Mouse (Mus musculus) megakaryocyte, embryonic 14.5 days (primary cell): ENCODE measurements around the gene Shb. TPM values are rescaled to one million over a fixed set of nuclear protein-coding genes. Genes with fewer than 3 reads are reported as not detected.

Experiments
- H3K27me3 ChIP-seq: replicated peaks from 2 replicates; pipeline ENCODE3; 2012; ENCODE audit warnings: inconsistent platforms
- H3K36me3 ChIP-seq: replicated peaks from 2 replicates; pipeline ENCODE3; 2012; ENCODE audit warnings: low read length, inconsistent platforms, mixed read lengths
- H3K4me1 ChIP-seq: 2 replicates; pipeline ENCODE4 v1.6.1; 2012; ENCODE audit warnings: inconsistent platforms
- H3K4me3 ChIP-seq: replicated peaks from 2 replicates; pipeline ENCODE3; 2012; ENCODE audit warnings: moderate library complexity, mild to moderate bottlenecking, inconsistent platforms
- H3K9me3 ChIP-seq: 2 replicates; pipeline ENCODE4 v1.6.1; 2012; ENCODE audit warnings: inconsistent platforms
- FLI1 ChIP-seq: IDR thresholded peaks from 2 replicates; pipeline ENCODE4 v1.6.1; 2012; ENCODE audit warnings: low read length, inconsistent platforms, mixed read lengths
- GATA1 ChIP-seq: IDR thresholded peaks from 3 replicates; pipeline ENCODE4 v1.6.1; 2012; ENCODE audit warnings: mixed read lengths, low read length, inconsistent platforms, borderline replicate concordance
- polyA plus RNA-seq: library from polyadenylated mRNA; stranded (reverse); fragments of >175 nt; gene quantifications from 2 replicates; pipeline ENCODE4 v1.2.3, GENCODE M21; 2012; ENCODE audit warnings: low replicate concordance; ENCODE audit not compliant: insufficient read depth

Gene Shb
- polyA plus RNA-seq, 1 experiment = 20.2 TPM

DNA sequence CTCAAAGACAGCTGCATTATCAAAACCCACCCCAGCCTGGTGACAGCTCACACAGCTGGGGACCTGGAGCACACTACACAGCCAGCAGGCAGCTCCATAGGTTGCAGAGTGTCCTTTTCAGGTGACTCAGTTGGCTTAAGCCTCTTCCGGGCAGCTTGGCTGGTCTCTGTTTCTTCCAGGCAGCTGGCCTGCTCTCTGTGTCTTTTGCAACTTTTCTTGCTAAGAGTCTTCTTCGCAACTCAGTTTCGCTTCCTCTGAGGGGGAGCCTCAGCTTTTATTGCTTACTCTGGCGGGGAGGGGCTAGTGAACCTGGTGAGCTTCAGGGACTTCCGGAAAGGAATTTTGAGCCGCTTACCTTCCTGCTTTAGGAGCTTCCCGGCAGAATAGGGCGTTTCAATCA, 13.6 kb upstream of the Shb start:
- Histone ChIP-seq H3K4me3 (no peak overlapping the region), H3K36me3 (no peaks in the 10 kb centered on the region), H3K4me1 (no peaks in the 10 kb centered on the region), H3K27me3 (peaks cover 5% of the 10 kb centered on the region), H3K9me3 (peaks cover 17% of the 10 kb centered on the region)
- no peak for TF ChIP-seq FLI1
- no peak for TF ChIP-seq GATA1

DNA sequence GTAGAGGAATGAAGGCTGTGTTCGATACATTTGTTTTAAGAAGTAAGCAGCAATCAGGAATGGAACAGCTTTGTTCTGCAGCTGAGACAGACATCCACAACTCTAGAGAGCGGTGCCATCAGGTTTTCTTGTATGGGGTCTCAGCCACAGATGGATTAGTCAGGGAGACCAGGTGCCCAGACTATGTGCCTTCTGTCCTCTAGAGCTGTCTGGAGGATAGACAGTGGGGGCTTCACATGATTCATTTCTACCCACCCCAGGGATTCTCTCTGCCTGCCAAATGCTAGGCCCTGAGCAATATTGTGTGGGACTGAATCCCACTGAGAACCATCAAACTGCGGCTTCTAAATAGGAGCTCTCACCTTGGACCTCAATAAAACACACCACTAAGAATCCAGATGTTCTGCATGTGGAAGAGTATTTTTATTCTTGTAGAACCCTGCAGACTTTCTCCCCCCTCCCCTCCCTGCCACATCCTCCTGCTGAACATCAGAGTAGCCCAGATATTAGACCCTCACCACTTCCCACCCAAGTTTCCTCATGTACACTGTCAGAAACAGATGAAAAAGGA, 11.3 kb upstream of the Shb start:
- no peaks in the 10 kb centered on the region for H3K4me1 ChIP-seq
- no peaks in the 10 kb centered on the region for H3K36me3 ChIP-seq
- H3K4me3 ChIP-seq = no peak overlapping the region
- TF ChIP-seq GATA1 (no peak), FLI1 (no peak)
- peaks cover 2% of the 10 kb centered on the region for H3K27me3 ChIP-seq
- peaks cover 21% of the 10 kb centered on the region for H3K9me3 ChIP-seq

DNA sequence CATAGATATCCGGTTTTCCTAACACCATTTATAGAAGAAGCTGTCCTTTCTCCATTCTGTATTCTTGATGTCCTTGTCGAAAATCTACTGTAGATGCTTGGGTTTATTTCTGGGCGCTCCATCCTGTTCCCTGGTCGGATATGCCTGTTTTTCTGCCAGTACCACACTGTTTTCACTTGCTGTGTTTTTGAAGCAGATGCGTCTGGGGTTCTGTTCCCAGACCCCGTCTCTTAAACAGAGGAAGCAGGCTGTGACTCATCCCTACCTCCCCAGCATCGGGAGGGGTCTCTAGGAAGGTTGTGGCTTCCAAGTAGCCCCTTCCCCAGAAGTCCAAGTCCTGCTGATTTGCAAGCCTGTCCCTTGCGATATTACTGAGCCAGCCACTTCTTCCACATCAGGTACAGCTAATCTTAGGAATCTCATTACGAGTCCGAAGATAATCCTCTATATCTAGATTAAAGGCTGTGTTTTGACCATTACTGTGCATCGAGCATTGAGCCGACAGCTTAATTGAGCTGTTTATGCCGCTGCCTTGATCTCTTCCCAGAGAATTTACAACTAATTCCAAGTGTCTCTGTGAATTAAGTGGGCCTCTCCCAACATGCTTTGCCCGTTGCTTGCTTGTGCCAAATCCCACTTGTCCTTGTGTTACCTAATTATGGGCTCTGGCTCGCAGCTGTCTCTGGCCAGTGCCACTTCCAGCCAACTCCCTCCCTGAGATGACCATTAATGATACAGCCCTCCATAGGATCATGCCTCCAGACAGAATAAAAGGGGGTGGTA, 8.1 kb upstream of the Shb start:
- Histone ChIP-seq H3K4me3 (no peak overlapping the region), H3K36me3 (no peaks in the 10 kb centered on the region), H3K4me1 (no peaks in the 10 kb centered on the region), H3K9me3 (peaks cover 30% of the 10 kb centered on the region), H3K27me3 (peaks cover 4% of the 10 kb centered on the region)
- TF ChIP-seq GATA1 (no peak), FLI1 (no peak)

DNA sequence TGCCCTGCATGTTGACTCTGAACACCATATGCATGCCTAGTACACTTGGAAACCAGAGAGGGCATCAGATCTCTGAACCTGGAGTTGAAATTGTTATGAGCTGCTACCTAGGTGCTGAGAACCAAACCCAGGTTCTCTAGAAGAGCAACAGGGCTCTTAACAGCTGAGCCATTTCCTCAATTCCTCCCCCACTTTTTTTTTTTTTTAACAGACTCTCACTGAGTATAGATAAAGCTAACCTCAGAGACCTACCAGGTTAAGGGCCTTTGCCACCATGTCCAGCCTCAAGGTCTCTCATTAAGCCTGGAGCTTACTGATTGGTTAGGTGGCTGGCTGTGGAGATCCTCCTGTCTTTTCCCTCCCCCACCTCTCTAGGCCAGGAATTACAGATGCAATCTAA, 6.9 kb upstream of the Shb start:
- Histone ChIP-seq H3K36me3 (no peaks in the 10 kb centered on the region), H3K4me1 (no peaks in the 10 kb centered on the region), H3K27me3 (peaks cover 3% of the 10 kb centered on the region), H3K9me3 (peaks cover 24% of the 10 kb centered on the region), H3K4me3 (no peak overlapping the region)
- TF ChIP-seq FLI1 (no peak), GATA1 (no peak)

DNA sequence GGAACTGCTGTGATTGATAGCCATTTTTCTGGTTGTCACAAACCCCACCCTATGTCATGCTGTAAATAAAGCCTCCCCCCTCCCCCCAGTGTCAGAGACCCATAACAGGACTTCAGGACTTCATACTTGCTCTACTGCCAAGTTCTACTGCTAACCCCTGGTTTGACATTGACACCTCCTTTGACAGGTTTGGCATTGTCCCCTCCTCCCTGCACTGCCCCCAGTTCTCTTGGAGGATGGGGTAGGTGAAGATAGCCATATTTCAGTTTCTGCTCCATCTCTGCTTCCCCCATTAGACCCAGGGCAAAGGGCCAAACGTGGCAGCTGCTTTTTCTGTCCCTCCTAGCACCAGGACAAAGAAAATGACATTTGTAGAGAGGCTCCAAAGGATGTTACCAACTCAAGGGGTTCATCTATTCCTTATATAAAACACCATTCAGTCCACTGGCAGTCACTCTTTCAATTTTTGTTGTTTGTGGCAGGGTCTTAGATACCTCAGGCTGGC, 1.2 kb upstream of the Shb start:
- Histone ChIP-seq H3K4me3 (no peak overlapping the region), H3K27me3 (peaks cover 14% of the 10 kb centered on the region), H3K9me3 (peaks cover 12% of the 10 kb centered on the region), H3K4me1 (peaks cover 33% of the 10 kb centered on the region), H3K36me3 (no peaks in the 10 kb centered on the region)
- TF ChIP-seq GATA1 = no peak
- TF ChIP-seq FLI1 = no peak

DNA sequence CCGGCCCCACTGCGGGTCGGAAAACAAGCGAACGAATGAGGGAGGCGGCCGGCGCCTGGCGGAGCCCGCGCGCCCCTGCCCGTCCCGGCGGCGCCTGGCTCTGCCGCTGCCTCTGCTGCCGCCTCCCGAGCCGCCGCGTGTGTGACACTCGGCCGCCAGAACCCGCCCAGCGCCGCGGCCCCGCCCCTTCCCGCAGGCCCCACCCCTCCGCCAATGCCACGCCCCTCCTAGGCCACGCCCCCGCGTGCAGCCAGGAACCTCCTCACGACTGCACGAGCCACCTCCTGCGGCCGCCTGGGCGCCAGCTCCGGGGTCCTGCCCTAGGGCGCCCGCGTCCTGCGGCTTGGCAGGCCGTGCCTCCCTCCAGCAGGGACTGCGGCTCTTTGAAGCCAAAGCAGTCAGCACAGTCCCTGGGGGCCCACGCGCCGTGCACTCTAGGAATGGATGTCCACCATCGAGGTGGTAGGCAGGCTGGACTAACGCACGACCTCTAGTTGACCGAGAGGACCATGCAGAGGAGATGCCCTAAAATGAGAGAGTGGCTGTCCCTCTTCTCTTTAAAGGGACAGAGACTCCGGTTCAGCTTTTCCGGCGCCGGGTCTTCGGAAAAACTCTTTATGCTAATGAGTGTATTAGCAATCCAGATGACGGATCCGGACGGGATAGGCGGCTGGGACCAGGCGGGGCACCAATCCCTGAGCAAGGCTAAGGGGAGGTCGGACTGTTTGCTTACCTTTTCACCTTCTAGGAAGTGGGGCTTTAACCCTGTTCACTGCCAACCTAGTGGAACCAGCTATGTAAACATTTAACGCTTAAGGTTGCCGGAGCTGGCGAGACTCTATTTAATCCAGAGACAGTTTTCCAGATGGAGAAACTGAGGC, 1.4 kb downstream of the Shb start:
- TF ChIP-seq GATA1 (no peak), FLI1 (no peak)
- Histone ChIP-seq H3K4me1 (peaks cover 59% of the 10 kb centered on the region), H3K4me3 (peak overlapping the region; percentile 98), H3K36me3 (peaks cover 7% of the 10 kb centered on the region), H3K27me3 (peaks cover 11% of the 10 kb centered on the region), H3K9me3 (no peaks in the 10 kb centered on the region)

DNA sequence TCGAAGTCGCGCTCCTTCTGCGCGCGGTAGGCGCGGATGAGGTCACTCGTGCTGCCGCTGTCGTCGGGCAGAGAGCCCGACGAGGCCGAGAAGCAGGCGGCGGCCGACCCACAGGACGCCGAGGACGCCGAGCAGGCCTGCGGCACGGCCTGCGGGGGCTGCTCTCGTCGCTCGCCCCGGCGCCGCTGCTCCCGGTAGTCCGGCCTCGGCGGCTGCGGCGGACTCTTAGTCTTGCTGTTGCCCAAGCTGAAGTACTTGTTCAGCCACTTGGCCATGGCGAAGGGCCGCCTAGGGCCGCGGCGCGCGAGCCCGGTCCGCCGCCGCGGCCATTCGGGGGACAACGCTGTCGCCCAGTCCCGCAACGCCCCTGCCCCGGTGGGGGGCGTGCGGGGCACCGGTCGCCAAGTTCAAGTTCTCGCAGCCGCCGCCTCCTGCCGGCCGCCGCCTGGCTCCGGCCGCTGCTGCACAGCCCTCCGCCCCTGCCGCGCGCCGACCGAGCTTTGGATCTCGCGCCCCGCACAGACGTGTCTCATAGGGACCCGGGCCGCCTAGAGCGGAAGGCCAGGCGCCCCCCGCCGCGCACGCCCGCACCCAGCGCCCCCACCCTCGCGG, 2.2 kb downstream of the Shb start:
- no peak for TF ChIP-seq FLI1
- no peak for TF ChIP-seq GATA1
- Histone ChIP-seq H3K36me3 (peaks cover 11% of the 10 kb centered on the region), H3K27me3 (peaks cover 11% of the 10 kb centered on the region), H3K4me1 (peaks cover 67% of the 10 kb centered on the region), H3K4me3 (peak overlapping the region; percentile 98), H3K9me3 (no peaks in the 10 kb centered on the region)

DNA sequence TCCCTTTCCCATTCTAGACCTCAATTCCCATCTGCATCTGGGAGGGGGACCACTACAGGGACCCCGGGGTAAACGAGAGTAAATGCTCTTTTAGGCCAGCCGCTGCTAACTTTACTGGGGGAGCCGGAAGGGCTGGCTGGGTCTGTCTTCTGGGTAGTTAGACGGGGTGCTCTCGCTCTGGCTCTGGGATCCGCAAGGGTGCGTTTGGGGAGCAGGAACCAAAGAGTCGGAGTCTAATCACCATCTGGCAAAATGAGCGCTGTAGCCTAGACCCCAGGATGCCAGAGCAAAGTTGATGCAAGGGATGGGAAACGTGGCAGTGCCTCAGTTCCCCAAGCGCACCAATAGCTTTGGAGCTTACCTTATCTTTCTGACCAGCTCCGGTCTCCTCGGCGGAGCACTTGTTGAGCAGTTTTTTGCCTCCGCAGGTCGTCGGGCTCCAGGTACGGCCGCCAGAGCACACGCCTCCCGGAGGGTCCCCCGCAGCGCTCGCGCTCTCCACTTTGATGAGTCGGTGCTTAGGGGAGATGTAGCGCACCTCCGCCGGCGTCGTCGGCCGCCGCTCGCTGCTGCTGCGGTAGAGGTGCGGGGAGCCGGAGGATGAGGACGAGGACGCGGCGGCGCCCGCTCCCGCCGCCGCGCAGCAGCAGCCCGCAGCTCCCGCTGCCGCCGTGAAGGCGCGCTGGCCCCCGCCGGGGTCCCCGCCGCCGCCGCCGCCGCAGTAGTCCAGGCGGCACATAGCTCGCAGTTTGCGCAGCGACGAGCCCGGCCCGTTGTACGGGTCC, 2.9 kb downstream of the Shb start:
- Histone ChIP-seq H3K27me3 (peaks cover 11% of the 10 kb centered on the region), H3K4me1 (peaks cover 70% of the 10 kb centered on the region), H3K9me3 (no peaks in the 10 kb centered on the region; the same call in 1 of the 2 replicates), H3K4me3 (peak overlapping the region; percentile 98), H3K36me3 (peaks cover 15% of the 10 kb centered on the region)
- no peak for TF ChIP-seq GATA1
- TF ChIP-seq FLI1 = no peak
